Mouse (Mus musculus) ovary, adult 18-20 months (tissue): ENCODE measurements around the gene Paqr3.

Experiments used
- DNase-seq: peaks from one replicate; pipeline ENCODE4 v3.0.0; 2022; ENCODE audit warnings: low spot score, mixed read lengths

The Paqr3 gene

GRCm38 (mm10) chr5:97111207-97111910 is at the start of gene Paqr3:
Paqr3 (minus strand) TSS chr5:97111596.
- peak; percentile 96 for DNase-seq

GRCm38 (mm10) chr5:97154688-97155087 is 43.3 kb upstream of the Paqr3 start:
- DNase-seq: no peak

GRCm38 (mm10) chr5:97135331-97135730 is 23.9 kb upstream of the Paqr3 start:
- no peak for DNase-seq

- no peak for DNase-seq
Measured at GRCm38 (mm10) chr5:97129589-97129988, 18.2 kb upstream of the Paqr3 start.

- DNase-seq: no peak
Measured at GRCm38 (mm10) chr5:97128242-97129226, 17.1 kb upstream of the Paqr3 start.

- no peak for DNase-seq
Measured at GRCm38 (mm10) chr5:97127284-97127683, 15.9 kb upstream of the Paqr3 start.

GRCm38 (mm10) chr5:97126005-97126404 is 14.6 kb upstream of the Paqr3 start:
- no peak for DNase-seq

GRCm38 (mm10) chr5:97125459-97125970 is 14.1 kb upstream of the Paqr3 start:
- no peak for DNase-seq

- no peak for DNase-seq
Measured at GRCm38 (mm10) chr5:97124977-97125376, 13.6 kb upstream of the Paqr3 start.

GRCm38 (mm10) chr5:97110697-97111096 is 699 bp downstream of the Paqr3 start:
- DNase-seq: no peak

GRCm38 (mm10) chr5:97110133-97110532 is 1.3 kb downstream of the Paqr3 start:
- DNase-seq: no peak

GRCm38 (mm10) chr5:97108333-97108732 is 3.1 kb downstream of the Paqr3 start:
- DNase-seq: no peak

- DNase-seq: no peak
Measured at GRCm38 (mm10) chr5:97099954-97100353, 11.4 kb downstream of the Paqr3 start.

- no peak for DNase-seq
Measured at GRCm38 (mm10) chr5:97097631-97098041, 13.8 kb downstream of the Paqr3 start.

GRCm38 (mm10) chr5:97095335-97095734 is 16.1 kb downstream of the Paqr3 start:
- DNase-seq: no peak

GRCm38 (mm10) chr5:97092970-97093369 is 18.4 kb downstream of the Paqr3 start:
- no peak for DNase-seq

- DNase-seq: no peak
Measured at GRCm38 (mm10) chr5:97090034-97090784, 21.2 kb downstream of the Paqr3 start.

GRCm38 (mm10) chr5:97089426-97089825 is 22.0 kb downstream of the Paqr3 start:
- no peak for DNase-seq

GRCm38 (mm10) chr5:97088231-97088630 is 23.2 kb downstream of the Paqr3 start:
- DNase-seq: no peak

GRCm38 (mm10) chr5:97087746-97088145 is 23.6 kb downstream of the Paqr3 start:
- no peak for DNase-seq

GRCm38 (mm10) chr5:97087030-97087630 is 24.3 kb downstream of the Paqr3 start:
- DNase-seq: no peak

GRCm38 (mm10) chr5:97085071-97085470 is 26.3 kb downstream of the Paqr3 start:
- DNase-seq: no peak
